Mouse (Mus musculus) left cerebral cortex, postnatal 10 days (tissue): ENCODE measurements around the gene Ddx54. TPM values are rescaled to one million over a fixed set of nuclear protein-coding genes. Genes with fewer than 3 reads are reported as not detected.

Experiments
- DNase-seq, 2 experiments: peaks; one replicate each; pipeline ENCODE4 v3.0.0; 2021 to 2022; ENCODE audit warnings: low spot score in 2 of 2, mixed read lengths in 1 of 2; ENCODE audit errors: extremely low spot score in 1 of 2
- intact Hi-C: fragments of 180-260 bp; cut with DNase I; formaldehyde crosslinking; loops from one replicate; pipeline ENCODE4 v1.15.1; 2025
- total RNA-seq, 2 experiments: library from RNA; stranded (reverse); gene quantifications; 2 replicates each; pipeline ENCODE4 v1.2.3; 2021

Gene Ddx54
- total RNA-seq, result 10 to 100 TPM; 47.5 to 48.8 TPM

GRCm38 (mm10) chr5:120612442-120612821, at the start of gene Ddx54, which contains the start of gene Rita1:
Gene Ddx54, plus strand, starts transcription at chr5:120612739.
Gene Rita1, minus strand, starts transcription at chr5:120612589.
- intact Hi-C loops, result no loop called here
- peak; percentile 97 to 98 for DNase-seq

DNA sequence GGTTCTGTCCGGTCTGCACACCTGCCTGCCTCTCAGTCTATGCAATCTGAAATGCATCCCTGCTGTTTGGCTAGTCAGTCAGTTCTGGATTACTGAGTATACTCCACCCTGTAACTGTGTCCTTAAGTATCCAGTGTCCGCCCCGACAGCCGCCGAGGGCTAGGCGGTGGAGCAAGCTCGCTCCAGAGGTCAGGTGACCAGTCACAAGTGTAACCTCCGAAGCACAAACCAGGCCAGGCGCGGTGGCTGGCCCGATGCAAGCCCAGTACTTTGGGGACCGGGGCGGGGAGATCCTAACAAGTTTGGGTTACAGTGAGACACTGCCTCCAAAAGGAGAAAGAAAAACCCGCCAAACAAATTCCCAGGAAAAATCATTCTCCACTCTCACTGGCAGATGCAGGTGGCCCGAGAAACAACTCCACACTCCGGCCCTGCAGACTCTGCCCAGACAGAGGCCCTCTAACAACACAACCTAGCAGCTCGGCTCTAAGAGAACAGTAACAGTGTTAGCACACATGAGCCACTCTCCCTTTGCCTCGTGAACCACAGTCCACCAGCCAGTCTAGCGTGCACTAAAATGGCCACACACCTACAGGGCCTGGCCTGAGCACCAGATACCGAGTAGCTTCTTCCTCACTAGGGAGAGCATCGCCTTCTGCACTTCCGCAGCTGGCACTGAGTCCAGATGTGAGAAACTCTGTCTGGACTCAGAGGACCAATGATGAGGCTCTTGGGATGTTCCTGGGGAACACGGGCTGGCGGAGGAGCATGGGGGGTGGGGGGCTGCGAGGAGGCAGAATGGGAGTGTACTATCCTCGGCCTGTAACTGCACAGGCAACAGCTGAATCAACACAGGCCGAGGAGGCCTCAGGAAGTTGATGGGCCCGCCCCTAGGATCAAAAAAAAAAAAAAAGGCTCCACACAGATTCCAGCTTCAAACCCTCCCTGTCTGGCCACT, 49.3 kb upstream of the Ddx54 start:
- peak in 1 of 2 experiments; percentile 88 for DNase-seq
- intact Hi-C loops, result no loop called here

- DNase-seq, result no peak
- intact Hi-C loops, result no loop called here
Observed at GRCm38 (mm10) chr5:120563914-120564311, 48.6 kb upstream of the Ddx54 start.

GRCm38 (mm10) chr5:120565171-120565905, 47.2 kb upstream of the Ddx54 start:
- intact Hi-C loops, result no loop called here

DNA sequence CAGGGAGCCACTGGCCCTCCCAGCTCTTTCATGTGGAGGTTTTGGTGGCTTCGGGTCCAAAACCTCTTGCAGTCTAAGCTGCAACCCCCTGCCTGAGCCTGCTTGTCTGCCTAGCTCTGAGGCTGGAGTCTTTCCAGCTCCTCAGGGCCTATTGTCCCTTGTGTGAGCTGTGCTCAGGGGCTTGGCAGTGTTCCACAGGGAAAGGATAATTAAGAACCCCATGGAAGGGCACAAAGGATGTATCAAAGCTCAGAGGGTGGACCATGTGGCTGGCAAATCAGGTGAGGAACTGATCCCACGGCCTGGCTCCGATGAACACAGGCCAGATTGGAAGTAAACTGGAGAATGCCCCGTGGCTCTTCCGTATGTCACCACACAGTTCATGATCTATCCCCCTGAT, 46.4 kb upstream of the Ddx54 start:
- intact Hi-C loops, result no loop called here
- DNase-seq, result peak; percentile 80 to 83

More at GRCm38 (mm10) chr5:120565171-120565905, 47.2 kb upstream of the Ddx54 start:
- DNase-seq, result no peak

DNA sequence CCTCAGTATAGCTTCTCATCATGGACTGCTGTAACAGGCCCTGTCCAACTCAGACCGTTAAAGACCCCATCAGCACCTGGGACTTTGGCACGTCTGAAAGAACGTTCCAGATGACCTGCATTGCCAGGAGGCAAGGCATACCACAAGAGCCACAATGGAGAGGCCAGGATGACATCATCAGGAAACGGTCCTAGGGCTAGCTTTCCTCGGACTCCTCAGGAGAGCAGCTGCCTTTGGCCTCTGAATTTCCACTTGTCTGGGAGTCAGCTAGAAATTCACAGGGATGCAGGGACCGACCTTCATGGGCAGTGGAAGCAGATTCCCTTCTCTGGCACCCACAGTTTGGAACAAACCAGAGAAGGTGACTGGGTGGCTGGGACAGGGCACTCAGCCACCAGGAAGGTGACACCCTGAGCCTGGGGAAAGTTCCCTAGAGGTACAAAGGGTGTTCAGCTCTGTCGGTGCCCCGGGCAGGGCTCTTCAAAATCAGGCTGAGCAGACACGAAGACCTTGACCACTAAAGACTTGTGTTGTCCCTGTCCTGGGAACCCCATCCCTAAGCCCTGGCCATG, 45.8 kb upstream of the Ddx54 start:
- intact Hi-C loops, result no loop called here
- no peak for DNase-seq

DNA sequence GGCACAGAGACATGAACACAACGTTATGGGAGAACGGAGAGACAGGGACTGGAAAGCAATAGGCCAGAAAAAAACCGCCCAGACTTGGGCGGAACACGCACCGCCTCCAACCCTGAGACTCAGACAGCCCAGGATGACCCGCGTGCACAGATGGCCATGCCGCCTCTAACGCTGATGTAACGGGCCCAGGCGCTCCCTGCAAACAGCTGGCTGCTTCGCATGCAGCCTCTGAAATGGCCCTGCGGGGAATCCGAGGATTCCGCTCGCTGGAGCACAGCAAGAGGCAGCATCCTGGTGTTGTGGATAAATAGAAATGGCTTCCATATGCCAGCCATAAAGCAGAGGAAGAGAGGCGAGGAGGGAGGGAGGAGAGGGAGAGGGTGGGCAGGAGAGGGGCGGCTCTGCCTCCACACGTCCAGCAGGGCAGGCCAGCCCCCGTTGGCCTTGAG, 45.3 kb upstream of the Ddx54 start:
- peak in 1 of 2 experiments; percentile 86 for DNase-seq

GRCm38 (mm10) chr5:120567761-120568211, 44.8 kb upstream of the Ddx54 start:
- DNase-seq, result no peak
- intact Hi-C loops, result no loop called here

More for the DNA sequence above, 45.3 kb upstream of the Ddx54 start:
- intact Hi-C loops, result no loop called here

DNA sequence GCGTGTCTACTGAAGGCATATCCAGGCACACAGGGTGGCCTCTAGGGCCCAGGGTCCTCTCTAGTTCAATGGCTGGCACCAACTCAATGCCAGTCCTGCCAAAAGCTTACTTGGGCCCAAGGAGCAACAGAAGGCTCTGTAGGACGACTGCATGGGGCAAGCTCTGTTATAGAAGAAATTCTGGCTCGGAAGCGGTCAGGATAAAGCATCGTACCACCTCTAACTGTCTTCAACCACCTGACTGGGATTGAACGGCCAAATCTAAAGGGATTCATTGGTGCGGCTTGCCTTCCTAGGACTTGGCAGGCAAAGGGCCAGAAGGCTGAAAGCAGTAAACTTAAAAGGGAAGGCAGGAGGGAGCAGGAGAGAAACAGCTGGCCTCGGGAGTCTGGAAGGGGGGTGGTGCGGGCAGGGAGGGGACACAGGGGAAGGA, 44.2 kb upstream of the Ddx54 start:
- DNase-seq, result no peak
- intact Hi-C loops, result no loop called here

DNA sequence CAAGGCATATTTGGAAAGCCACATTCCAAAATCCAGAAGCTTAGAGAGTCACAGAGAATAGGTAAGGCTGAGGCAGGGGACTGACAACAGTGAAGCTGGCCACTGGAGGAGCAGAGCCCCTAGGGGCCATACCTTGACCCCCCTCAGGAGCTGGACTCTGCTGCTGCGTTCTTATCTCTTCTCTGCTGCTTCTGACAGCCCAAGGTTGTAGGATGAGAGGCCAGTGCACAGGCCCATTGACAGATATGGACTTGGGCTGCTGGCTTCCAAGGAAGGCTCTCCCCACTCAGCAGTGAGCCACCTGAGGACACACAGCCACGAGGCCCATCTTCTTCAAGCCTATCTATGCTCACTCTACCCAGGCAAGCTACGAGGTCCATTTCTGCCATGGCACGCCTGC, 43.6 kb upstream of the Ddx54 start:
- intact Hi-C loops, result no loop called here
- DNase-seq, result no peak

GRCm38 (mm10) chr5:120569791-120570190, 42.7 kb upstream of the Ddx54 start:
- intact Hi-C loops, result no loop called here
- DNase-seq, result no peak

DNA sequence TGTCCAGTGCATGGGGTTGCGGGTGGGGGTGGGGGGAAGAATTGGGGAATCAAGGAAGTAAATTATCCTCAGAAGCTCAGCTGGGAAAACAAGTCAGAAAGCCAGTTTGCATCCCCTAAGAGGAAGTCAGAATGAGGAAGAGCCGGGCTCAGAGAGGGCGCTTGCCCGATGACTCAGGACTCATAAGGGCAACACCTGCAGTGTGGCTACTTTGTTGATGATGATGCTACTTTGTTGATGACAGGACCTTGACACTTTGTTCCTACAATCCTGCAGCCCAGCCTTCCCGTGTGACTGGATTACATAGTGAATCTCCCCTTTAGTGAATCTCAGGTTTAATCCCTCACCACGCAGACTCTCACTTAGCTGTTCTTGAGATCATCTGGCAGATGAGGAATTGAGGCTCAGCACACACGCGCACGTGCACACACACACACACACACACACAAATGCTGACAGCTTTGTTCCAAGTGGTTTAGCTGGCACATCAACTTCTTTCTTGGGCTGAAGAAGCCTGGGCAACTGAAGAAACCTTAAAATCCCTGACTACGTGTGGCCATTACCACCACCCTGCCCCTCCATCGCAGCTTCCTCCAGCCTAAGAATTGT, 42.1 kb upstream of the Ddx54 start:
- no peak for DNase-seq
- intact Hi-C loops, result no loop called here

- intact Hi-C loops, result no loop called here
- no peak for DNase-seq
Observed at GRCm38 (mm10) chr5:120571056-120571740, 41.3 kb upstream of the Ddx54 start.

- DNase-seq, result peak in 1 of 2 experiments; percentile 88
- intact Hi-C loops, result no loop called here
Observed at GRCm38 (mm10) chr5:120574469-120575063, 38.0 kb upstream of the Ddx54 start.

GRCm38 (mm10) chr5:120576781-120577301, 35.7 kb upstream of the Ddx54 start:
- DNase-seq, result peak in 1 of 2 experiments; percentile 35
- intact Hi-C loops, result no loop called here

- no peak for DNase-seq
- intact Hi-C loops, result no loop called here
Observed at GRCm38 (mm10) chr5:120577935-120578441, 34.6 kb upstream of the Ddx54 start.

GRCm38 (mm10) chr5:120578504-120579081, 33.9 kb upstream of the Ddx54 start:
- intact Hi-C loops, result no loop called here
- DNase-seq, result peak in 1 of 2 experiments; percentile 86
